Mouse (Mus musculus) kidney, adult 2 months (tissue): ENCODE measurements around the gene Grin2c.

Source experiments
- CTCF ChIP-seq: fragments of 200-500 bp; conservative IDR thresholded peaks from 2 replicates; pipeline ENCODE4 v1.5.1; 2011; ENCODE audit warnings: low read depth, mild to moderate bottlenecking, control low read depth, low read length, moderate library complexity, mixed read lengths; ENCODE audit not compliant: insufficient read depth, insufficient read length
- POLR2A ChIP-seq: fragments of 200-500 bp; IDR thresholded peaks from one replicate; pipeline ENCODE4 v1.6.1; 2011; ENCODE audit warnings: low read depth, low read length, control low read depth

DNA sequence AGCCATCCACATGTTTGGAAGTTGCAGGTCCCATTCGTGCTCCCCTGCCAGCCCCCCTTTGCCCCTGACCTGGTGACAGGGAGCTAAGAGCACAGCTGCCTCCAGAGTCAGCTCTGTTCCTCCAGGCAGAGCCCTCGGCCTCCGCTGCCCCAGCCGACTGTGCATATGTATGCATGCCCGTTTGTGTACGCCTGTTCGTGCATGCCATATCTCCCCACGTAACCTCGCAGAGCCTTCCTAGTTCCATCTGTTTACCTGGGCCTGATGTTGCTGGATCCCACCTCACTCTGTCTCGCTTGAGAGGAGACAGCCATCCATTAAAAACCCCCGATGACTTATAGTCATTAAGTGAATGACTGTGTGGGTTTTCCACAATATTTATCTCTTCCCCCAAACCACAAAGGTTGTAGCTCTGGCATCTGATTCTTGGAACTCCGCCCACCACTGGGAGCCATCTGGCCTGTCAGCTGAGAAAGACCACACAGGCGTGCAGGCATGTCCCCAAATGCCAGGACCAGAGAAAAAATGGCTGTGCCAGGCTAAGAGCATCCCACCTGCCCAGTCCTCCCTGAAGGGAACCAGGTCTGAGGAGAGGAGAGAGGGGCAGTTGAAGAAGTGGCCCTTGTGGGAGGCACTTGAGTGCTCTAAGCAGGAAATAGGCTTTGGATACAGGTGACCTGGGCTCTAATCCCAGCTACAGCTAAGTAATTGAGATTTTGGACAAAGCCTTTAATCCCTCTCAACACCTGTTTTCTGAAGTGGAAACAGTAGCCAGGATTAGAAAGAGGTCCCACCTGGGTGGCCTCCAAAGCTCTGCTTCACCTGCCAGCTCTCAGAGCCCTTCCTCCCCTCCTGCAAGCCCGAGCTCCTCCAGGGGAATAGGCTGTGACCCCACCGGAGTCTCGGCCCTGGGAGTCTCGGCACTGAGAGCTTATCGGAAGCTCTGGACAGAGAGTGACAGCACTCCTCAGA, 49.3 kb downstream of the Grin2c start:
- TF ChIP-seq CTCF = no peak
- TF ChIP-seq POLR2A = no peak
